Mouse (Mus musculus): Measurements from ENCODE around the gene Ppp1r12b.

The Ppp1r12b gene

GRCm38 (mm10) chr1:134796536-134796935 is 159.2 kb downstream of the Ppp1r12b start:
- no peak for DNase-seq (ENCODE audit: low read depth, low spot score)

DNA sequence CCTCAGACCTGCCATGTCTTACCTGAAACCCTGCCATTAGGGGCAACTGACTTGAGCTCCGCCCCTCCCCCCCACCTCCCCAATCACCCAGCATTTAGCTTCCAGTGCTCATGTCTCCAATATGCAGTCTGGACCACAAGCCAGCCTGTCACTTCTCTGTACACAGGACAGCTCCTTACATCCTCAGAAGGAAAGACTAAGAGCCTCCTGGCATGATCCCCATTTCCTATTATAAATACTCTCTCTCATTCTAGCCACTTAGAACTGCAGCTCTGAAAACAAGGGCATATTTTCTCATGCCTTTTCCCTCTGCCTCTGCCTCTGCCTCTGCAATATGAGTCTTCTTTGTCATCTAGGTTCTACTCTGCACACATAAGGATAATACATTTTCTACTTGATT is 159.7 kb downstream of the Ppp1r12b start:
- no peak for DNase-seq (ENCODE audit: low read depth, low spot score)

DNA sequence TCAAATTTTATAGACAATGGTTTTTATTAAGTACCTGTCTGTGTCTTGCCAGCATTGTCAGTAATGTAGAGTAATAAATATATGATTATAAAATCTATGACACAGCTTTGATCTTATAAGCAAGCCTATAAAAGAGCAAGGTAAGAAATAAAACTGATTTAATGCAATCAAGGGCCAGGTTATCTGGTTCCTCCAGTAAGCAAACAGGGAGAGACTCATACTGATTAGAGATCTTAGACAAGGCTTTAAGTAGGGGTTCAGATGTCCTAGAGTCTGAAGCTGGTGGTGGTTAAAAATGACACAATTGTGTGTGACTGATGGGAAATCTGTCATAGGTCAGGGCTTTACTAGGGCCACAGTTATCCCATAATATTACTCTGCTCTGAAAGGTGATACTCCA is 164.3 kb downstream of the Ppp1r12b start:
- DNase-seq (ENCODE audit: low read depth, low spot score), result no peak

- DNase-seq (ENCODE audit: low read depth, low spot score), result no peak
Measured at GRCm38 (mm10) chr1:134790716-134791439, 164.9 kb downstream of the Ppp1r12b start.

- DNase-seq (ENCODE audit: low read depth, low spot score), result no peak
Measured at GRCm38 (mm10) chr1:134788096-134788495, 167.6 kb downstream of the Ppp1r12b start.

- DNase-seq (ENCODE audit: low read depth, low spot score), result no peak
Measured at GRCm38 (mm10) chr1:134784911-134785310, 170.8 kb downstream of the Ppp1r12b start.

DNA sequence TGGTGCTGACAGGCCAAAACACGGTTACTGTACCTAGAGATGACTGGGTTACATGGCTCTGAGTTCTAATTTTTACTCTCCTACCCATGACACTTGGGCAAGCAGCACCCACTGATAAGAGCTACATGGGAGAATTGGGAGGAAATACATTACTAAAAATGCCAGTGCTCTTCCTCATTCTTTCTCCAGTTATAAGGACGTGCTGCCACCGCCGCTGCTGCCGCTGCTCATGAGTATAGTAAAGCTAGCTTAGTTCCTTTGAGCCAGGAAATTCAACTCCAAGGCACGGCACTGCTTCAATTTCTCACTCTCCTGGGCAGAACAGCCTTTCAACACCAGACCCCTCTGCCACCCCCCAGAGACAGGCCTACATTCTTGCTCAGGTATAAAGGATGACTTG is 171.3 kb downstream of the Ppp1r12b start:
- no peak for DNase-seq (ENCODE audit: low read depth, low spot score)

DNA sequence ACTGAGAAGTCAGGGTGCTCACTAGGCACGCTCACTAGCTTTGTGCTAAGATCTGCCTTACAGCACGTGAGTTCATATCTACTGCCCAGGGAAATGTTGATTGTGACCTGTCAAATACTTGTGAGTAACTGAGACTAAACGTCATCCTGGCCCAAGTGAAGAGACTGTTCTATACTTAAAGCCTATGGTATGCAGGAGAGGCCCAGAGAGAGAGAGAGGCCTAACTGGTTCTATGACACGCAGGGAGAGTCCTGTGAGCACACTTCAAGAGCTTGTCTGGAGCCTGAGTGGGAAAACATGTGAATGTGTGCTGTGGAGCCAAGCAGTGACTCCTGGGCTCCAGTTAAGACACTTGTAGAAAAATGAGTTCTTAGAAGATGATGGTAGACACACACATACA is 171.8 kb downstream of the Ppp1r12b start:
- DNase-seq (ENCODE audit: low read depth, low spot score), result no peak

GRCm38 (mm10) chr1:134782797-134783196 is 172.9 kb downstream of the Ppp1r12b start:
- DNase-seq (ENCODE audit: low read depth, low spot score), result no peak

DNA sequence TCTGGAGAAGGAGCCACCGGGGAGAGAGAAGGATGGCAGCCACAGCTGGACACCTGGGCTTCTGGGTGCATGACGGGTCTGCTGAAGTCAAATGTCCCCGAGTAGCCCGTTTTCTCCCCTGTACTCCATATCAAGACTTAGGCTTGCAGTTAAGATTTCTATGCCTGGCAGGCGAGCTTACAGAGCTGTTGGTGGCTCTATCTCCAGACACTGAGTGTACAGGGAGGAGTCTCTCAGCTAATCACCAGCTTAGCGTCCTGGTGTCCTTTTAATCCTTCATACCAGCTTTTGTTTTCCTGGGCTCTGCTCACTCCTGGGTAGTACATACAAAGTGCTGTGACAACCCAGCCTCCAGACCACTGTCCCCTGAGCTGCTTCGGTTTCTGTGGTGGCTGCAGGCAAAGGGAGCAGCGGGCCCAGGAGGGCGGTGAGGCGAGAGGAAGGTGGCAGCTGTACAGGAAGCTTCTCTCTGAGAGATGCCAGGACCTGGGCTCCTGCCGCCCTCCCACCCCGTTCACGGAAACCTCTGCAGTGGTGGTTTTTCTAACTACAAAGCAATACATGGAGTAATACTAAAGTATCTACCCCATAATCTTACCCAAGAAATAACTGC is 177.7 kb downstream of the Ppp1r12b start:
- DNase-seq (ENCODE audit: low read depth, low spot score), result no peak

DNA sequence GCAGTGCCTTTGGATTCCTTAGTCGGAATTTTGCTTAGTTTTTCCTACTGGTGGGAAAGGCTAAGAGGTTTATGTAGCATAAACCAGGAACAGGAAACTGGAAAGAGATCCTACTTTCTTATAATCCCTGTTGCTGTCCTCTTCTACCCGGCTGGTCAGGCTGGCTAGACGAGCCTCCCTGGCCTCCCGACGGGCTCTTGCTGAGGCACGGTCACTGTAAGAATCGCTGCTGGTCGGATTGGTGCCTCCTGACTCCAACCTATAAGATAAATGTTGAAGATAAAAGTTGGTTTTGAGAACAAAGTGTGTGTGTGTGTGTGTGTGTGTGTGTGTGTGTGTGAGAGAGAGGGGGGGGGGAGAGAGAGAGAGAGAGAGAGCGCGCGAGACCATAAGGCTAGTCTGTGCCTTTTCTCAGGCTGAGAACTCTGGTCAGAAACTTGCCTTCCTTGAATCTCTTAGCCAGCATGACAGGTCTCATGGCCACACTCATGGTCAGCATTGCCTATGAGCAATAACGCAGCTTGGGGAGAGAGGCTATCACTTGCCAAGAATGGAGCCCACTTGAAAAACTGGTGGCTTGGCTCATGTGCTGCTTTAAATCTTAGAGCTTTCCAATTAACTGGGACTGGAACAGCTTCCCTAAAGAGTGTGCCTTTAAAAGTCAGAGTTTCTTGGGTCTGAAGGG is 178.4 kb downstream of the Ppp1r12b start:
- DNase-seq (ENCODE audit: low read depth, low spot score), result no peak

- no peak for DNase-seq (ENCODE audit: low read depth, low spot score)
Measured at GRCm38 (mm10) chr1:134775631-134776030, 180.1 kb downstream of the Ppp1r12b start.

GRCm38 (mm10) chr1:134774728-134775287 is 180.9 kb downstream of the Ppp1r12b start:
- DNase-seq (ENCODE audit: low read depth, low spot score), result peak; percentile 28

DNA sequence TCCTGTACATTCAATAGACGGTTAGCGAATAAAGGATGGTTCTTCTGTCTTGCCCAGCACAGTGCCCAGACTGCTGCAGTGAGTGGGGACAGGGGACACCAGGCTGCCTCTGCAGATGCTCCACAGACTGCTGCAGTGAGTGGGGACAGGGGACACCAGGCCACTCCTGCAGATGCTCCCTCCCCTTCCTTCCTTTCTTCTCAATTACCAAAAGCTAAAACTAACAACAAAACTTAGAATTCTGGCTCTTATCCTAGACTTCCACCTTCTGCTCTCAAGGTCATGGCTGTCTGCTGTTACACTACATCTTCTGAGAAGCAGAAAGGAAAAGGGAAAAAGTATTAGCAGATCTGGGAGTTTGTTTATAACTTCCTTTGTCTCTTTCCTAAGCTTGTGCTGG is 181.5 kb downstream of the Ppp1r12b start:
- DNase-seq (ENCODE audit: low read depth, low spot score), result no peak

GRCm38 (mm10) chr1:134773256-134773655 is 182.5 kb downstream of the Ppp1r12b start:
- no peak for DNase-seq (ENCODE audit: low read depth, low spot score)

GRCm38 (mm10) chr1:134772821-134773220 is 182.9 kb downstream of the Ppp1r12b start:
- no peak for DNase-seq (ENCODE audit: low read depth, low spot score)

- no peak for DNase-seq (ENCODE audit: low read depth, low spot score)
Measured at GRCm38 (mm10) chr1:134771999-134772398, 183.7 kb downstream of the Ppp1r12b start.

GRCm38 (mm10) chr1:134771353-134771752 is 184.4 kb downstream of the Ppp1r12b start:
- DNase-seq (ENCODE audit: low read depth, low spot score), result peak; percentile 40

DNA sequence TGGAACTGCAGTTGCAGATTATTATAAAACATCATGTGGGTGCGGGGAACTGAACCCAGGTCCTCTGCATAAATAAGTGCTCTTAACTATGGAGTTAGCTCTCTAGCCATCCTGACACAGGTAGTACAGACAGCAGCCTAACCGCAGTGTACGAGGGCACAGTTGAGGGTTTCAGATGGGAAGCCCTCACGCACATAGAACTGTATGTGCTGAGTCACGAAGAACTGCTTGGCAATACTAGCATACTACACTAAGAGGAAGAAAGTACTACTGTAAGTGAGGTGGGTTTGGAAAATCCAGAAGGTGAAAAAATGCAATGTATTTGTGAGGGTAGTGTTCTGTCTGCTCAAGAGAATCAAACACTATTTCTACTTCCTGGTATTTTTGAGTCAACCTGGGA is 185.4 kb downstream of the Ppp1r12b start:
- no peak for DNase-seq (ENCODE audit: low read depth, low spot score)

- no peak for DNase-seq (ENCODE audit: low read depth, low spot score)
Measured at GRCm38 (mm10) chr1:134766448-134766847, 189.3 kb downstream of the Ppp1r12b start.

DNA sequence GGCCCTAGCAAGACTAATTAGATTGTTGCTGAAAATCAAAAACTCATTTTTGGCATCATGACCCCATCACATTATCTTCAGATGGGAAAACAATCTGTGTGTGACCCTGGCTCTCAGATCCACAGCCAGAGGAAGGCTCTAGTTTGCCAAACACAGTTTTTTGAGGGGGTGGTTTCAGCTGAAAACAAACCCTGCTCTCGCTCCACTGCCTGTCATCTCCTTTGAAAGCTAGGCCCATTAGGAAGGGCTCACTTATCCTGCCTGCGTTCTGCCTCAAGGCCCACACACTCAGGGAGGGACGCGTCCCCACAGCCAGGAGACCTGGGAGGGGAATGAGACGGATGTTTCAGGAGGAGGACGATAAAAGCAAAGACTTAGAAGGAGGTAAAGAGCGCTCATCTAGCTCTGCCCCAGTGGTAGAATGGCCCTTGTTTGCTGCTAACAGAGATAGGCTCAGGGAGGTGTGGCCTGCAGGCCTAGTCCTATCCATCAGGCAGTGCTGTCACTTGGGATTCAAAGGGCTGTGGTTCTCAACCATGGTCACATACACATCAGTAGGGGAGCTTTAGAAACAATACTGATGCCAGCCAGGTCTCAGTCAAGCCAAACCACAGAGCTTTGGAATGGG is 190.8 kb downstream of the Ppp1r12b start:
- DNase-seq (ENCODE audit: low read depth, low spot score), result no peak
